Mouse (Mus musculus): ENCODE measurements around the gene Slc4a8. TPM values are rescaled to one million over a fixed set of nuclear protein-coding genes. Genes with fewer than 3 reads are reported as not detected.

Slc4a8 gene
- polyA plus RNA-seq, 1 experiment from 2014 or later = 11.2 TPM

GRCm38 (mm10) chr15:100800914-100801313 is 39.4 kb downstream of the Slc4a8 start:
- no peak overlapping the region for H3K27ac ChIP-seq (ENCODE audit: low read depth, low read length)
- H3K36me3 ChIP-seq (ENCODE audit: control insufficient read depth, insufficient read depth, low read length) = peaks cover 62% of the 10 kb centered on the region
- no peak overlapping the region for H3K9ac ChIP-seq (ENCODE audit: low read length)
- no peak for ATAC-seq
- WGBS = 84% methylated on average over 13 of the region's 13 CpGs
- no peaks in the 10 kb centered on the region for H3K4me1 ChIP-seq (ENCODE audit: control insufficient read depth, insufficient read depth, low read length)
- DNase-seq (ENCODE audit: low spot score) = no peak
- H3K27me3 ChIP-seq (replicated peaks; ENCODE audit: control insufficient read depth, insufficient read depth, low read length) = no peaks in the 10 kb centered on the region
- no peaks in the 10 kb centered on the region for H3K9me3 ChIP-seq (replicated peaks; ENCODE audit: control insufficient read depth, low read length)
- no peak overlapping the region for H3K4me2 ChIP-seq (ENCODE audit: low read length)
- no peak overlapping the region for H3K4me3 ChIP-seq (ENCODE audit: low read depth, low read length)

GRCm38 (mm10) chr15:100808062-100808461 is 46.5 kb downstream of the Slc4a8 start:
- Histone ChIP-seq H3K4me2 (ENCODE audit: low read length) (no peak overlapping the region), H3K4me3 (ENCODE audit: low read depth, low read length) (no peak overlapping the region), H3K27ac (ENCODE audit: low read depth, low read length) (no peak overlapping the region), H3K4me1 (ENCODE audit: control insufficient read depth, insufficient read depth, low read length) (no peaks in the 10 kb centered on the region), H3K9ac (ENCODE audit: low read length) (no peak overlapping the region), H3K27me3 (replicated peaks; ENCODE audit: control insufficient read depth, insufficient read depth, low read length) (no peaks in the 10 kb centered on the region), H3K9me3 (replicated peaks; ENCODE audit: control insufficient read depth, low read length) (no peaks in the 10 kb centered on the region), H3K36me3 (ENCODE audit: control insufficient read depth, insufficient read depth, low read length) (peaks cover 54% of the 10 kb centered on the region)
- 90% methylated on average over 12 of the region's 12 CpGs for WGBS
- no peak for ATAC-seq
- no peak for DNase-seq (ENCODE audit: low spot score)

GRCm38 (mm10) chr15:100808484-100808883 is 46.9 kb downstream of the Slc4a8 start:
- 90% methylated on average over 9 of the region's 9 CpGs for WGBS
- no peak overlapping the region for H3K4me2 ChIP-seq (ENCODE audit: low read length)
- no peaks in the 10 kb centered on the region for H3K27me3 ChIP-seq (replicated peaks; ENCODE audit: control insufficient read depth, insufficient read depth, low read length)
- no peak for DNase-seq (ENCODE audit: low spot score)
- no peak overlapping the region for H3K9ac ChIP-seq (ENCODE audit: low read length)
- H3K36me3 ChIP-seq (ENCODE audit: control insufficient read depth, insufficient read depth, low read length) = peaks cover 56% of the 10 kb centered on the region
- no peaks in the 10 kb centered on the region for H3K9me3 ChIP-seq (replicated peaks; ENCODE audit: control insufficient read depth, low read length)
- no peak overlapping the region for H3K4me3 ChIP-seq (ENCODE audit: low read depth, low read length)
- ATAC-seq = no peak
- H3K27ac ChIP-seq (ENCODE audit: low read depth, low read length) = no peak overlapping the region
- H3K4me1 ChIP-seq (ENCODE audit: control insufficient read depth, insufficient read depth, low read length) = no peaks in the 10 kb centered on the region

GRCm38 (mm10) chr15:100810243-100810642 is 48.7 kb downstream of the Slc4a8 start:
- Histone ChIP-seq H3K9ac (ENCODE audit: low read length) (no peak overlapping the region), H3K9me3 (replicated peaks; ENCODE audit: control insufficient read depth, low read length) (no peaks in the 10 kb centered on the region), H3K4me2 (ENCODE audit: low read length) (no peak overlapping the region), H3K4me3 (ENCODE audit: low read depth, low read length) (no peak overlapping the region), H3K36me3 (ENCODE audit: control insufficient read depth, insufficient read depth, low read length) (peaks cover 51% of the 10 kb centered on the region), H3K4me1 (ENCODE audit: control insufficient read depth, insufficient read depth, low read length) (no peaks in the 10 kb centered on the region), H3K27ac (ENCODE audit: low read depth, low read length) (no peak overlapping the region), H3K27me3 (replicated peaks; ENCODE audit: control insufficient read depth, insufficient read depth, low read length) (no peaks in the 10 kb centered on the region)
- DNase-seq (ENCODE audit: low spot score) (no peak), ATAC-seq (no peak)
- WGBS = 92% methylated on average over 8 of the region's 8 CpGs

- no peaks in the 10 kb centered on the region for H3K4me1 ChIP-seq (ENCODE audit: control insufficient read depth, insufficient read depth, low read length)
- H3K27me3 ChIP-seq (replicated peaks; ENCODE audit: control insufficient read depth, insufficient read depth, low read length) = no peaks in the 10 kb centered on the region
- ATAC-seq (no peak), DNase-seq (ENCODE audit: low spot score) (no peak)
- H3K27ac ChIP-seq (ENCODE audit: low read depth, low read length) = no peak overlapping the region
- WGBS = 79% methylated on average over 5 of the region's 5 CpGs
- H3K4me3 ChIP-seq (ENCODE audit: low read depth, low read length) = no peak overlapping the region
- peaks cover 48% of the 10 kb centered on the region for H3K36me3 ChIP-seq (ENCODE audit: control insufficient read depth, insufficient read depth, low read length)
- no peak overlapping the region for H3K4me2 ChIP-seq (ENCODE audit: low read length)
- H3K9me3 ChIP-seq (replicated peaks; ENCODE audit: control insufficient read depth, low read length) = no peaks in the 10 kb centered on the region
- no peak overlapping the region for H3K9ac ChIP-seq (ENCODE audit: low read length)
Measured at GRCm38 (mm10) chr15:100813501-100813900, 52.0 kb downstream of the Slc4a8 start.

- Histone ChIP-seq H3K4me2 (ENCODE audit: low read length) (no peak overlapping the region), H3K27ac (ENCODE audit: low read depth, low read length) (no peak overlapping the region), H3K27me3 (replicated peaks; ENCODE audit: control insufficient read depth, insufficient read depth, low read length) (no peaks in the 10 kb centered on the region), H3K4me3 (ENCODE audit: low read depth, low read length) (no peak overlapping the region), H3K9me3 (replicated peaks; ENCODE audit: control insufficient read depth, low read length) (no peaks in the 10 kb centered on the region), H3K36me3 (ENCODE audit: control insufficient read depth, insufficient read depth, low read length) (peaks cover 48% of the 10 kb centered on the region), H3K9ac (ENCODE audit: low read length) (no peak overlapping the region), H3K4me1 (ENCODE audit: control insufficient read depth, insufficient read depth, low read length) (no peaks in the 10 kb centered on the region)
- ATAC-seq = no peak
- DNase-seq (ENCODE audit: low spot score) = no peak
- WGBS = 33% methylated on average over 7 of the region's 7 CpGs
Measured at GRCm38 (mm10) chr15:100814066-100814465, 52.5 kb downstream of the Slc4a8 start.

GRCm38 (mm10) chr15:100815310-100815709 is 53.8 kb downstream of the Slc4a8 start:
- no peak for DNase-seq (ENCODE audit: low spot score)
- H3K4me1 ChIP-seq (ENCODE audit: control insufficient read depth, insufficient read depth, low read length) = no peaks in the 10 kb centered on the region
- no peak overlapping the region for H3K9ac ChIP-seq (ENCODE audit: low read length)
- no peak for ATAC-seq
- H3K4me3 ChIP-seq (ENCODE audit: low read depth, low read length) = no peak overlapping the region
- no peaks in the 10 kb centered on the region for H3K27me3 ChIP-seq (replicated peaks; ENCODE audit: control insufficient read depth, insufficient read depth, low read length)
- no peak overlapping the region for H3K4me2 ChIP-seq (ENCODE audit: low read length)
- H3K27ac ChIP-seq (ENCODE audit: low read depth, low read length) = no peak overlapping the region; the same call in 1 of the 2 replicates
- H3K9me3 ChIP-seq (replicated peaks; ENCODE audit: control insufficient read depth, low read length) = no peaks in the 10 kb centered on the region
- H3K36me3 ChIP-seq (ENCODE audit: control insufficient read depth, insufficient read depth, low read length) = peaks cover 48% of the 10 kb centered on the region
- WGBS = 91% methylated on average over 8 of the region's 8 CpGs

- WGBS = 92% methylated on average over 3 of the region's 3 CpGs
- no peak overlapping the region for H3K9ac ChIP-seq (ENCODE audit: low read length)
- peaks cover 23% of the 10 kb centered on the region for H3K36me3 ChIP-seq (ENCODE audit: control insufficient read depth, insufficient read depth, low read length)
- no peaks in the 10 kb centered on the region for H3K27me3 ChIP-seq (replicated peaks; ENCODE audit: control insufficient read depth, insufficient read depth, low read length)
- DNase-seq (ENCODE audit: low spot score) (no peak), ATAC-seq (no peak)
- no peak overlapping the region for H3K4me3 ChIP-seq (ENCODE audit: low read depth, low read length)
- H3K27ac ChIP-seq (ENCODE audit: low read depth, low read length) = no peak overlapping the region
- no peaks in the 10 kb centered on the region for H3K4me1 ChIP-seq (ENCODE audit: control insufficient read depth, insufficient read depth, low read length)
- no peak overlapping the region for H3K4me2 ChIP-seq (ENCODE audit: low read length)
- no peaks in the 10 kb centered on the region for H3K9me3 ChIP-seq (replicated peaks; ENCODE audit: control insufficient read depth, low read length)
Measured at GRCm38 (mm10) chr15:100818860-100819259, 57.3 kb downstream of the Slc4a8 start.

GRCm38 (mm10) chr15:100821824-100822223 is 60.3 kb downstream of the Slc4a8 start:
- peaks cover 5% of the 10 kb centered on the region; the same call in 1 of the 2 replicates for H3K36me3 ChIP-seq (ENCODE audit: control insufficient read depth, insufficient read depth, low read length)
- no peak overlapping the region for H3K4me3 ChIP-seq (ENCODE audit: low read depth, low read length)
- H3K9me3 ChIP-seq (replicated peaks; ENCODE audit: control insufficient read depth, low read length) = no peaks in the 10 kb centered on the region
- no peak overlapping the region for H3K4me2 ChIP-seq (ENCODE audit: low read length)
- no peaks in the 10 kb centered on the region for H3K27me3 ChIP-seq (replicated peaks; ENCODE audit: control insufficient read depth, insufficient read depth, low read length)
- H3K27ac ChIP-seq (ENCODE audit: low read depth, low read length) = no peak overlapping the region
- 61% methylated on average over 8 of the region's 8 CpGs for WGBS
- H3K9ac ChIP-seq (ENCODE audit: low read length) = no peak overlapping the region
- no peaks in the 10 kb centered on the region for H3K4me1 ChIP-seq (ENCODE audit: control insufficient read depth, insufficient read depth, low read length)
- DNase-seq (ENCODE audit: low spot score) (no peak), ATAC-seq (no peak)
